Mouse (Mus musculus): ENCODE measurements around the gene Csad.

GRCm38 (mm10) chr15:102147674-102148402 is 56.7 kb downstream of the Csad start:
- TF ChIP-seq CTCF (conservative IDR thresholded peaks at IDR 0.05; ENCODE audit: low read length) = no peak
- no peak for TF ChIP-seq POU5F1 (IDR thresholded peaks at IDR 0.05; ENCODE audit: borderline replicate concordance, low read length)
- TF ChIP-seq NANOG (IDR thresholded peaks at IDR 0.05; ENCODE audit: borderline replicate concordance, low read length) = no peak

Measured in E14TG2a.4 (cell line).